Mouse (Mus musculus) megakaryocyte progenitor cell, adult 5-6 weeks (primary cell): ENCODE results near the gene Rnf32. TPM values are rescaled to one million over a fixed set of nuclear protein-coding genes. Genes with fewer than 3 reads are reported as not detected.

Source experiments
- ATAC-seq: replicated peaks from 2 replicates; pipeline ENCODE4 v1.8.0; 2016; ENCODE audit warnings: mild to moderate bottlenecking, moderate TSS enrichment, inconsistent platforms; ENCODE audit not compliant: poor library complexity
- total RNA-seq, 2 experiments: library from RNA; stranded (forward) in 1 of 2; stranded (reverse) in 1 of 2; fragments of 157-497, 149-512 nt in 1 of 2; fragments of 200-1000 nt in 1 of 2; gene quantifications; 2 replicates each; pipeline versions ENCODE4 v1.2.3 to v1.2.4; 2015 to 2017

The Rnf32 gene
- total RNA-seq (2015) (not detected in 2 replicates), total RNA-seq (2017) (not detected in 2 replicates)

GRCm38 (mm10) chr5:29195570-29196263, at the start of gene Rnf32:
Rnf32 (plus strand) TSS chr5:29195992.
- peak; percentile 90 for ATAC-seq

GRCm38 (mm10) chr5:29150146-29150545, 45.6 kb upstream of the Rnf32 start:
- ATAC-seq: no peak

DNA sequence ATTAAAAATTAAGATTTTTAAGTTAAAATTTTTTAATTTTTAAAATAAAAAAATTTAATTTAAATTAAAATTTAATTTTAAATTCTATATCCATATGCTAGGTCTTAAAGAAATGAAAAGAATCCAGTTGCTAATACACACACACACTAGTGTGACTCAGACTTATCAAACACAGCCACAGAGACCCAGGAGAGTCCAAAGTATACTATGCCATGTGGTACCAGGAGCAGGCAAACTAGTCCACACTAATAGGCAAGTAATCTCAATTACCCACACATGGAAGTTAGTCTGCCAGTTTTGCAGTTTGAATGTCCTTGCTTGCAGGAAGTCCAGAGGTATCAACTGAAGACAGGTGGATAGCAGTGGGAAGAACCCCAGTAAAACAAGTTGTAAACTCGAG, 35.9 kb upstream of the Rnf32 start:
- ATAC-seq: no peak

GRCm38 (mm10) chr5:29166947-29167346, 28.8 kb upstream of the Rnf32 start:
- ATAC-seq: no peak

GRCm38 (mm10) chr5:29170193-29170592, 25.6 kb upstream of the Rnf32 start:
- ATAC-seq: no peak

DNA sequence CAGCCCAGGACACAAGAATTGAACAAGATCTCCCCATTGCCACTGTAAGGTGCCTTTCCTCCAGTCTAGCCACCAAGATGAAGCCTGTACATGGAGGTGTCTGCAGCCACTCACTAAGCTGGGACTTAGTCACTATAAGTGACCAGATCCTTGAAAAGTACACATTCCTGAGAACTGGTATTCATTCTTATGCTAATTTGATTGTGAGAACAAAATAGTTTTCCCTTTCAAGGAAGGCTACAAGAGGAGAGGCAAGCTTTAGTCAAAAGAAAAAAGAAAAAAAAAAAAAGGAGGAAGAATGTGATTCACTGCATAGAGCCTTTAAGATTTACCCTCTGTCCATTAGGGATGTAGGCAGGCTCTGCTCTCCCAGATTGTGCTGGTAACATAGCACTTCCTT, 24.6 kb upstream of the Rnf32 start:
- no peak for ATAC-seq

GRCm38 (mm10) chr5:29186798-29187197, 9.0 kb upstream of the Rnf32 start:
- ATAC-seq: no peak

DNA sequence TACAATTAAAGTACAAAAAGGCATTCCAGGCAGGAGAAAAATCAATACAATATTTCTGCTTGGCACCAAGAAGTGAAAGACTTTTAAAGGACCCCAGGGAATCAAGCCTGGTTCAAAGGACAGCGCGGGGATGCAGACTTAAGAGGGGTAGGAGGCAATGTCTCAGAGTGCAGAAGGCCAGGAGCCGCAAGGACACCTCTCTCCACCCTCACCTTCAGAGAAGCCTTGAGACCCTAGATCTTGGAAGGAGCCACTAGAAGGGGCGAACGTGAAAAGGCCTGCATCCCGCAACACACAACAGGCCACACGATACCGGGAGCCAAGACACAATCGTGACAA, 592 bp upstream of the Rnf32 start:
- ATAC-seq: peak; percentile 11; the same call in 1 of the 2 replicates

- no peak for ATAC-seq
Observed at GRCm38 (mm10) chr5:29196264-29196658, 469 bp downstream of the Rnf32 start.

GRCm38 (mm10) chr5:29197187-29197586, 1.4 kb downstream of the Rnf32 start:
- no peak for ATAC-seq

- ATAC-seq: no peak
Observed at GRCm38 (mm10) chr5:29198960-29199488, 3.2 kb downstream of the Rnf32 start.

DNA sequence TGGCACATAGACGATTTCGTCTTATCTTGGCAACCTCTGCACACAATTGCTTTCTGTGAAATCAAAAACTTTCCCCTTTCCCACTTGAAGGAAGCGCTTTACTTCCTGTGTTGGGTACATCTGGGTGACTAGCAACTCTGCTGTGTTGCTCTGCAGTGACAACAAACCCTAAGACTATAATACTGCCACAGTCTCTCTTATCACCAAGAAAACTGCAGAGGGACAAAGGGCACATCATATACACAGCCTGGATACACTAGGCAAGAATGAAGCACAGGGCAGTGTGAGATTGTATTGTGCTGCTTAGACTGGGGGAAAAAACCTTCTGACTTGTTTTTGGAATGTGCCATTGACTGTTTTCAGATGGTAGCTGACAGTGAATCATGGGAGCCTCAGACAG, 4.1 kb downstream of the Rnf32 start:
- no peak for ATAC-seq

- no peak for ATAC-seq
Observed at GRCm38 (mm10) chr5:29205690-29206089, 9.9 kb downstream of the Rnf32 start.

- ATAC-seq: no peak
Observed at GRCm38 (mm10) chr5:29211980-29212555, 16.3 kb downstream of the Rnf32 start.

- peak; percentile 63 for ATAC-seq
Observed at GRCm38 (mm10) chr5:29217997-29218396, 22.2 kb downstream of the Rnf32 start.

DNA sequence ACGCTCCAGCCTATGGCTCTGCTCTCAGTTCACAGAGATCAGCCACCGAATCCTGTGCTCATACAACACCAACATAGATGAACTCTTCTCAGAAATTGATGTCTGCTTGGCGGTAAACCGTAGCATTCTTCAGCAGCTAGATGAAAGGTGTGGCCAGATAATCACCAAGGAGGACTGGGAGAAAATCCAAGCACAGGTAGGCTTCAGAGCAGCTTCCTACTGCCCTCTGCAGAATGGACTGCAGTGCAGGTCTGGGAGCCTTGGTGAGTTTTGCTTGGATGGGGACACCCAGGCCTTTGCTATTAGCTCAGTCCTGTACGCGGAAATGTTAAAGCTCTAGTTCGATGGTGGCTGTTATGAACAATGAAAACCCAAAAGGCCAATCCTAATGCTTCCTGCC, 28.3 kb downstream of the Rnf32 start:
- ATAC-seq: no peak

DNA sequence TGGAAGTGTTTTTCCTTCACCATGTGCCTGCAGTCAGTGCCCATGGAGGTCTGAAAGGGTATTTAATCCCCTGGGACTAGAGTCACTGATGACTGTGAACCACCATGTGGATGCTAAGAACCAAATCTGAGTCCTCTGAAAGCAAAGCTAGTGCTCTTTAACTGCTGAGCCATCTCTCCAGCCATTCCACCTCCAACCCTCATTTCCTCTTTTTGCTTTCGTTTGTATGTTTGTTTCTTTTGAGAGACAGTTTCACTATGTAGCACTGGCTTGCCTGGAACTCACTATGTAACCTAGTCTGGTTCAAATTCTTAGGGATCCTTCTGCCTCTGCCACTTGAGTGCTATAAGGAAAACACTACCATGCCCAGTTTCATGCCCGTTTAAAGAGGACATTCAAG, 34.7 kb downstream of the Rnf32 start:
- ATAC-seq: 0 out of 2 replicates have a peak, but pooled peaks have one; percentile 26

DNA sequence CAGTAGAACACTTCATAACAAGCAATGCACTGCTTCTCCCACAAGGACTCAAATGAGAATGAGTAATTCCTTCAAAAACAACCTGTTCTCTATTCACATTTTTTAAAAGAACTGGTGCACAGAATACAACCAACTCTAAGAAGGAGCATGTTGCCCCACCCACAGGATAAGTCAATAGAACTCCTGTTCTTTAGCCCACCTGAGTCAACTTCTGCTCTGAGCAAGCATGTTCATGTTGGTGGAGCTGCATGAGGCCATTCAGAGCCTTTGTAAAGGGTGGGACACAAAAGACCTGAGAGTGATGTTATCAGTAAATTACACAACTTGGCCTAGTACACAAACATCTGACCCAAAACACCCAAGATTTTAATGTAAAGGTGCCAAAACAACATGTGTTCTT, 42.6 kb downstream of the Rnf32 start:
- ATAC-seq: no peak

DNA sequence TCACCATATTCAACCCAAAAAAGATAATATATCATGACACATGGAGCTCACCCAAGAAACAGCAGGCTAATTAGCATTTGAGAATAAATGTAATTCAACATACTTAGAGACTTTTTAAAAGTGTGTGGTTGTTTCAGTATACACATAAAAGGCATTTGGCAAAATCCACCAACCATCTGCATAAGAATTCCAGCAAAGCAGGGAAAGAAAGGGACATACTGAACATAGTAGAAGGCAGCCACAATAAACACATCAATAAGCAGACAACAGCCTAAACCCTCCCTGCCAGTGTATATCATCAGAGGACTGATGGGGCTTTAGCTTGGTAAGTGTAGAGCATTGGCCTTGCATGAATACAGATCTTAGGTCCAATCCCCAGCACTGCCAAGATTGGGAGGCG, 49.0 kb downstream of the Rnf32 start:
- no peak for ATAC-seq

DNA sequence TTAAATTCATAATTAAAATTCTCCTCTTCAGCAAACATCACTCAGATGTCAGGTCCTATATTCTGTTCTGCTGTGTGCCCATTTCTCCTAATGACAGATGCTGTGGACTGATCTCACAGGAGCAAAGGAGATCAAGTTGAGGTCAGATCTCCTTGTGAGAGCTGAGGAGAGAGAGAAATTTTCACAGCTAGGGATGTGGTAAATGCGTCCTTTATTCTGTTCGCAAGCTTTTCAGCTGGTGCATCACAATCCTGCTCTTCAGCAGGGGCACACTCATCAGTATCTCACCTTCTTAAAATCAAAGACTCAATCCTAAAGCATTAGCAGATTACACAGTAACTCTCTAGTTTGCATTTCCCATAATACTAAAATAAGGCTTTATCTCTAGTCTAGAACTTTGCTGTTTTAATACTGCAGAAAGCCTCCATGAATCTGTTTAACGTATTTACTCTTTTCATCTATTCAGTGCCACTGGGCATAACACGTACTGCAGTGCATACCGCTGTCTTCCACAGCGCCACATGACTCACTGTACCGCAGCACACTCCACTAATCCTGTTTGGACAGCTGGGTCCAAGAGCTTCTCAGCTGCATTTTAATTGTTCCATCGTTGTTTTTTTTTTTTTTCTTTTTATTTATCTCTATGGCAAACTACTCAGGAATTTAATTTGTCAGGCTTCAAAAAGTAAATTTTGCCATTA, 55.2 kb downstream of the Rnf32 start:
- no peak for ATAC-seq

DNA sequence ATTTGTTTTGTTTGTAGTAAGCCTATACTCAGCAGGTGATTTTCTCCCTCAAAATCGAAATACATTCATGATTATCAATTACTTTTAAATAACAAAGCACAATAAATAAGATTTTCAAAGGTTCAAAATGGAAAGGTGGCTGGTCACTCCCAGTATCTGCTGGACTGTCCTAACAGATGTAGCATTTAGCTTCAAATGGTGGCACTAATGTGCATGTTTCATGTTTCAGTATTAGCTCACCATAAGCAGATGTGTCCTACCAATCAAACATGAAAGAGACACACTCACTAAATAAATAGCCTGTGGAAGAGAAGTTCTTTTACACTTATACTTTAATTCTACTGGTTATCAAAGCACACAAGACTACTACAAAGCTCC, 55.7 kb downstream of the Rnf32 start:
- no peak for ATAC-seq

GRCm38 (mm10) chr5:29253876-29254275, 58.1 kb downstream of the Rnf32 start:
- ATAC-seq: no peak
